Mouse (Mus musculus): ENCODE measurements around the gene 1810065E05Rik.

The 1810065E05Rik gene

GRCm38 (mm10) chr11:58420815-58421214, at the start of gene 1810065E05Rik:
1810065E05Rik (plus strand) TSS chr11:58421111.
- DNase-seq (ENCODE audit: inconsistent age in 2 of 2, low spot score in 1 of 2), result no peak

DNA sequence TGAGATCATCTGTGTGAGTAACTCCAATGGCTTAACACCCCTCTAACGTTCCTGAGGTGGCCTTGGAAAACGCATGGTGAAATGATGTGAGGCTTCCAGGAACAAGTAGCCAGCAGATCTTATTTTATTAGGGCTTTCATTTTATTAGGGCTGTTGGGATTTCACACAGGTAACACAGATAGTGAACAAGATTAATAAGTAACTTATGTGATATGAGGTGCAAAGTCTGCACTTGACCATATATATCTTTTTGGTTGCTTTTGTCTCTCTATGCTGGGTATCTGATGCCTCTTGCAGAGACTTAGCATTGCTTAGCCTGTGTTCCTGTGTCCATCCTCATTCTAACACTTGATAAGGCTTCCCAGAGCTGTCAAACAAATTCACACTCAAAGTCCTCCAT, 43.6 kb upstream of the 1810065E05Rik start:
- no peak for DNase-seq (ENCODE audit: inconsistent age in 2 of 2, low spot score in 1 of 2)

DNA sequence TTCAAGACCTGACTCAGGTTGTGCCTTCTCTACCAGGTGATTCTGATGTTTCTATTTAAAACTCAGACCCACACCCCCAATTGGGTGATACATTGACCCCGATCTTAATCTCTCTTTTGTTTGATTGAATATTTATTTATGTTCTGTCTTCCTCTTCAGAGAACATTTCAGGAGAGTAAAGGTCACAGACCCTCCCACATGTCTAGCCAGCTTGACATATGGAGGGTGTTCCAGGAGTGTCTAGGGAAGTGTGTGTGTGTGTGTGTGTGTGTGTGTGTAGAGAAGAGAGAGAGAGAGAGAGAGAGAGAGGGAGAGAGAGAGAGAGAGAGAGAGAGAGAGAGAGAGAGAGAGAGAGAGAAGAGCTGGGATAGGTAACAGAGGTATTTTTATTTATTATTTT, 43.2 kb upstream of the 1810065E05Rik start:
- DNase-seq (ENCODE audit: inconsistent age in 2 of 2, low spot score in 1 of 2), result no peak

- DNase-seq (ENCODE audit: inconsistent age in 2 of 2, low spot score in 1 of 2), result no peak
These were observed 42.1 kb upstream of the 1810065E05Rik start, which contains the start of gene Lypd8 for GRCm38 (mm10) chr11:58378763-58379278. Lypd8 (plus strand) TSS chr11:58379043.

DNA sequence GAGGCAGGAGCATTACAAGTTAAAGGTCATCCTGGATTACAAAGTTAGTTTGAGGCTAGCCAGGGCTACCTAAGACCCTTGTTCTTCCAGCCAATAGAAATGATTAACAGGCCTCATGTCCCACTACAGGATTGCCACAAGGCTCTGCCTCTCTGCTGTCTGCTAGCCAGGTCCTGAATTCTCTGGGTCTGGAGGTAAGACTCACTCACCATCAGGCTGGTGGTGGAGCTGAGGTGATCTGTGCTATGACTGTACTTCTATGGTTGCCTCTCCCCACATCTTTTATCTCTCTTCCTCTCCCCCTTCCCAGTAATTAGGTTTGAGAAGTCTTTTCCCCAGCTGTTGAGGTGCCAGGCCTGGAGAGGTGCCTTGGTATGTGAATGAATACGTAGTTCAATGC, 41.4 kb upstream of the 1810065E05Rik start:
- DNase-seq (ENCODE audit: inconsistent age in 2 of 2, low spot score in 1 of 2), result no peak

GRCm38 (mm10) chr11:58382471-58382870, 38.4 kb upstream of the 1810065E05Rik start:
- no peak for DNase-seq (ENCODE audit: inconsistent age in 2 of 2, low spot score in 1 of 2)

- DNase-seq (ENCODE audit: inconsistent age in 2 of 2, low spot score in 1 of 2), result no peak
These were observed 20.8 kb upstream of the 1810065E05Rik start for GRCm38 (mm10) chr11:58399985-58400645.

GRCm38 (mm10) chr11:58400655-58401054, 20.3 kb upstream of the 1810065E05Rik start:
- DNase-seq (ENCODE audit: inconsistent age in 2 of 2, low spot score in 1 of 2), result no peak

DNA sequence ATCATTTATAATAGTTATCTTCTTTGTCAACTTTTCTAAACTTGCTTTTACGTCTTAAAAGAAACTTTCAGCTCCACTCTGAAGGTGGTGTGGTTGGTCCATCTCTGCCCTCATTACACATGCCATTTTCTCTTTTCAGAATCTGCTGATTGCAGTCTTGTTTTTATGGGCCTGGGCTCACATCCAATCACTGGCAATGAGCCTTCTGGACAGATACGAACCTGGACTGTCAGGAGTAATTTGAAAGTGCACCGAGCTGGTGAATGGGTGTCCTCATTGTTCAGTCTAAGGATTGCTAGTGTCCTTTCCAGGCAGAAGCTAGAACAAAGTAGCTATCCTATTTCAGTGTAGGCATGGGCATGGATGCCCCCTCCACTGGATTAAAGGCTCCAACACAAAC, 12.8 kb upstream of the 1810065E05Rik start:
- no peak for DNase-seq (ENCODE audit: inconsistent age in 2 of 2, low spot score in 1 of 2)

- no peak for DNase-seq (ENCODE audit: inconsistent age in 2 of 2, low spot score in 1 of 2)
These were observed 2.6 kb upstream of the 1810065E05Rik start for GRCm38 (mm10) chr11:58418336-58418735.

DNA sequence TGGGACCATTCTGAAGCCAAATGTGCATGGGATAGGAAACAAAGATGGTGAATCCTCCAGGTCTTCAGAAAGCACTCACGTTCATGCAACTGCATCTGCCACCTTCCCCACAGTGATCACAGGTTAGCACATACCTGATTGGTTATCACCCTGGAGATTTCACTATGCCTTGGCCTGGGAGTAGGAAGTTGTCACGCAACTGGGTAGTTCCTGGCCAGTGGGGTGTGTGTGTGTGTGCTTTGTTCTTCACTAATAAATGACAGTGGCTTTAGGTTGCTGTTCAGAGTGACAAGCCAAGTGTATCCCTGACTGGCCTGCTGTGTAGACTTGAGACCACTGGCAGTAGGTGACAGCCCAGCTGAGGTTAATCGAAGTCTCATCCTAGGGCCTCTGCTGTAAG, 11.3 kb downstream of the 1810065E05Rik start, which contains the start of gene Gm12253:
Gene Gm12253, plus strand, starts transcription at position 301 of the 400 bp plus-strand sequence.
- no peak for DNase-seq (ENCODE audit: inconsistent age in 2 of 2, low spot score in 1 of 2)

GRCm38 (mm10) chr11:58437866-58438265, 17.0 kb downstream of the 1810065E05Rik start:
- no peak for DNase-seq (ENCODE audit: inconsistent age in 2 of 2, low spot score in 1 of 2)

- DNase-seq (ENCODE audit: inconsistent age in 2 of 2, low spot score in 1 of 2), result no peak
These were observed 31.8 kb downstream of the 1810065E05Rik start, which contains the start of gene Lypd9 for GRCm38 (mm10) chr11:58452759-58453158. Lypd9 (minus strand) TSS chr11:58452923.

GRCm38 (mm10) chr11:58453592-58453991, 32.7 kb downstream of the 1810065E05Rik start:
- no peak for DNase-seq (ENCODE audit: inconsistent age in 2 of 2, low spot score in 1 of 2)

GRCm38 (mm10) chr11:58462170-58462569, 41.3 kb downstream of the 1810065E05Rik start, which contains the start of gene Olfr30:
Olfr30 (minus strand) TSS chr11:58462270.
- no peak for DNase-seq (ENCODE audit: inconsistent age in 2 of 2, low spot score in 1 of 2)

All from adrenal gland, adult (tissue).